Mouse (Mus musculus) testis, adult 2 months (tissue): ENCODE measurements at regions not wholly inside any gene's neighbourhood (a gene's known extent, or its start where the extent isn't known, plus 50 kb on each side); places are given as distances from the start of the nearest gene placed in this dataset.

Experiments used
- CTCF ChIP-seq: fragments of 200-500 bp; IDR thresholded peaks from 2 replicates; pipeline ENCODE4 v1.5.1; 2012; ENCODE audit warnings: low read depth, mild to moderate bottlenecking, inconsistent platforms, low read length, moderate library complexity; ENCODE audit not compliant: control insufficient read depth, insufficient read depth, insufficient replicate concordance
- POLR2A ChIP-seq: fragments of 200-500 bp; IDR thresholded peaks from 2 replicates; pipeline ENCODE4 v1.6.1; 2012; ENCODE audit warnings: low read depth, mild to moderate bottlenecking, inconsistent platforms, low read length, moderate library complexity; ENCODE audit not compliant: control insufficient read depth

DNA sequence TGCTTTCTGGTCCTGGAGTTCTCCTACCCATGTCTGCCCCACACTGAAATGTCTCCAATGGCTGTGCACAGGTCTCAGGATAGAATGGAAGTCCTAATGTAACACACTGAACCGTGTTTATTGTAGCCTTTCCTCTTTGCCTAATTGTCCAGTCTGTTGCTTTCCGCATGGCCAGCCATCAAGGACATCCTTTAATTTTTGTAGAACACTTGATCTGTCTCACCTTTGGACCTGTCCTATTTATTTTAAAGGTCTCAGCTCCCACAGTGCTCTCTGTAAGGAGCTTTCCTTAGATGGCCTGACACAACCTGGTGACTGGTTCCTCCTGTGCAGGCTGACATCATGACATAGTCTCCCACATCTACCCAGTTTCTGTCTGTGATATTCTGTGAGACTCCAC lies 226.3 kb downstream of the Lmo4 start:
- no peak for TF ChIP-seq CTCF
- no peak for TF ChIP-seq POLR2A
